Mouse (Mus musculus) lung, adult 18-20 months (tissue): Measurements from ENCODE around the gene Ctsd.
"Not testable (repeated sequence)": the region's sequence is repeated elsewhere in the genome, so short reads cannot be mapped to it uniquely, and the experiment has no call there.

Experiments used
- DNase-seq, 2 experiments: peaks; one replicate each; pipeline ENCODE4 v3.0.0; 2022; ENCODE audit warnings: mixed read lengths in 2 of 2

Gene Ctsd

DNA sequence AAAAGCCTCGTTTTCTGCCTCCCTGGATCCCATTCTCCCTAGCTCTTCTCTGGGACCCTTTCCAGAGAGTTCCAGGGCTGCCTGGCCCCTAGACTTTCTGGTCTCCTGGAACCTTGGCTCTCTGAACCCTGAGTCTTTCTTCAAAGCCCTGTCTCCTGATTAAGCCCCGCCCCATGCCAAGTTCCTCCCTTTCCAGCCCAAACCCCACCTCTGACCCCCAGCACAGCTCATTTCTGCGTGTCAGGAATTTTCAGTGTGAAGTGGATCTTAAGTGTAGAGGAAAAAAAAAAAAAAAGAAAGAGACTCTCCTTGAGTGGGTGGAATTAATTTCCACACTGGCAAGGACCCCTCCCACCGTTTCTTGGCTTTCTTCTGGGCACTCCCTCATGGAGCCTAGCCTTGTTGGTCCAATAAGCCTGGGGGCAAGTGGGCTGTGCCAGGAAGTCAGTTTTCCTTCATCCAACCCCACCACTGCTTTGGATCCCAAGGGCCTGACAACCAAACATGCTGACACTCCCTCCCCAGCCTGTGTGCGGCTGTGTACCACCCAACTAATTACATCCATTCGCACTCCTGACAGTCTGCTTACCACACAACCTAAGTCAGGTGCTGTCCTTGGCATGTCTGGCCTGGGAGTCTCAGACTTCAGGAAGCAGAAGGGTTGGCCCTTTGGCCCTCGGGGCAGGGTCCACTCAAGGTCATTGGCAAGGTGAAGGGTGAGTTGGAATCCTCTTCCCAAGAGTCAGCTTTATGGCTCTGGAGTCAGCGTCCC, 14.0 kb downstream of the Ctsd start, which contains the start of gene Ifitm10:
Gene Ifitm10, minus strand, starts transcription at position 113 of the 772 bp plus-strand sequence.
- peak in 1 of 2 experiments; percentile 20 for DNase-seq

DNA sequence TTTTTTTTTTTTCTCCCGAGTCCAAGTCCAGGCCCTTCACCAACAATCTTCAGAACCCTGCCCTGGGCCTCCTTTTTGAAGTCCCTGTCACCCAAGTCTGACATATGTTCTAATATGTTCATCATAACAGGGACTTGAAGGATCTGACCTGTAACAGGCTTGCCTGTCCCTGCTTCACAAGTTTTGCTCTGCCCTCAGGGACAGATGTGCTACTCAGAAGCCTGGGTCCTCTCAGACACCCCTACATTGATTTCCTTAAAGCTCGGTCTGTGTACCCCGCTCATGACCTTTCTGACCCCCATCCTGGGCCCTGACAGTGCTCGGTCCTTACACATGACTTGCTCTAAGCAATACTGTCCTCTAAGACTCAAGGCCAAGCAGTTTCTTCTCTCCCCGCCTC, 14.8 kb downstream of the Ctsd start:
- DNase-seq, result no peak

DNA sequence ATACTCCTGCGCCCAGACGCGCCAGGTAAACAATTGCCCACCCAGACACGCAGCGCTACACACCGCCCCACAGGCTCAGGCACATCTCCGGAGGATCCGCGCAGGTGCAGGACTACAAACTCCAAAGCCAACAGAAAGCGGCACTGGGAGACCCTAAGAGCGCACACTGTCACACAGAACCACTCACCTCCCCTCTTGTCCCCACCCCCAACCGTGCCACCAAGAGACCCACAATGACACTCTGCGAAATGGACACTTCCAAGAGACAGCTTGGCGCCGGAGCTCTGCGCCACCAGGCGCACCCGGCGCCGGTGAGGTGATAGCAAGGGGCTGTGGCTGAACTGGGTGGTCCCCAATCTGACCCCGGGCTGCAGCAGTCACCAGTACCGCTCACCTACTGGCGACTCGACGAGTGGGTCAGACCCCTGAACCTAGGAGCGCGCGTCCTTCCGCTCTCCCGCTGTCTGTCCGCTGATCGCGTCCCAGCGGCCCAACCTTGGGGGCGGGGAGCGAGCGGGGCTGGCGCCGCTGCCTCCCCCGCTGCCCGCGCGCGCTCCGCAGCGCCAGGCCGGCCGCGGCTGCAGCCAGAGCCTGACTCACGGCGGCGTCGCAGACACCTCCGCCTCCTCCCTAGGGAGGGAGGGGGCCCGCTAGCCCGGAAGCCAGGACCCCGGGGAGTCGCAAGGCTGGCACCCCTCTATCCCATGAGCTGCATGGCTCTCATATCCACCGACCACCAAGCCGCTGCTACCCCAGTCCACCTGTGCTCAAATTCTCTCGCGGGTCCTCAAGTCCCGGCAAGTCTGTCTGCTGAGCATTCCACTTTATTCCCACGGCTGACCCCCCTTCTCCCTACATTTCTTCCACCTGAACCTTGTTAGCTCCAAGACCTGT, 15.8 kb downstream of the Ctsd start:
- DNase-seq, result peak in 1 of 2 experiments; percentile 37

DNA sequence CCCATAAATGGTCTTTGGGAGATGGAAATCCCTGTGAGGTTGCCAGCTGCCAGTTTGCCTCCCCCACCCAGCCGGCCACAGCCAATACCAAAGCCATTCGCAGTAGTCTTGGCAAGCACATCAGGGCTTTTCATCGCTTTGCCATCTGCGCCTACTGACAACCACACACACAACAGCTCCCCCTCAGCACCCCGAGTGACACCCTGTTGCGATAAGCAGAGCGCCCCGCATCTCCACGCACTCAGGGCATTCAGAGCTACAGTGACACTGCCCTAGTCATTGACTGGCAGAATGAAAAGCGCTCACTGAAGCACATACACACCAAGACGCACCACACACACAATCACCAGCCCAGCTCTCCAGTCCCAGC, 16.5 kb downstream of the Ctsd start:
- DNase-seq, result peak in 1 of 2 experiments; percentile 61

DNA sequence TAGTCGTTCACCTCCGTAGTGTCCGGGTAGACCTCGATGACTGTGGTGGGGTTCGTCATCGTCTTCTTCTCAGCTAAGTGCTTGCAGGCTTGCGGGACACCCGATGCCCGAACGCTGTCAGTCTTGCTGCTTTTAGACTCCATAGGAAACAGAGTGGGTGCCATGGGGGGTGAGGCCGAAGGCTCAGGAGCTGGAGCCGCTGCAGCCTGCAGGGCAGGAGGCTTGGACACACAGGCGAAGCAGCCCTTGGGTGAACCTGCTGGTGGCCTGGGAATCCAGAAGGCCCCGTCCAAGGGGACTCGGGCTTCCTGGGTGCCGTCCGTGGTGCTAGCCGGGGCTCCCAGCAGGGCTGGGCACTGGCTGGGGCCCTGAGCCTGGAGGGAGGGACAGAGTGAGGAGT, 16.9 kb downstream of the Ctsd start:
- DNase-seq, result no peak

DNA sequence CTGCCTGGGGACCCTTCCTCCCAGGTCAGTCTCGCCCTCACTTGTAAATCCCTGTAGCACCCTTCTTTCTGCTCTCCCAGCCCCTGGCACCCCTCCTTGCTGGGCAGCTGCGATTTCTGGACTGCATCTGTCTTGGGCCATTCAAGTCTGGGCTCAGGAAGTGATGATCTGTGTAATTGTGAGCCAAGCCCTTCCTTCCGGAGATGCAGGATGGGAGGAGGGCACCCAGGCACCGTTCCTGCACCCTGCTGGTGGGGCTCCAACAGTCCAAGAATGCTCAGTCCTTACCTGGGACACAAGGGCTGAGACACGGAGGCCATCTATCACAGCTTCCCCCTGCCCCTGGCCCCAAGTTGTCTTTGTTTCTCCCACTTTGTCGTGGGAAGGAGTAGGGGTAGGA, 18.0 kb downstream of the Ctsd start:
- peak; percentile 57 to 77 for DNase-seq

DNA sequence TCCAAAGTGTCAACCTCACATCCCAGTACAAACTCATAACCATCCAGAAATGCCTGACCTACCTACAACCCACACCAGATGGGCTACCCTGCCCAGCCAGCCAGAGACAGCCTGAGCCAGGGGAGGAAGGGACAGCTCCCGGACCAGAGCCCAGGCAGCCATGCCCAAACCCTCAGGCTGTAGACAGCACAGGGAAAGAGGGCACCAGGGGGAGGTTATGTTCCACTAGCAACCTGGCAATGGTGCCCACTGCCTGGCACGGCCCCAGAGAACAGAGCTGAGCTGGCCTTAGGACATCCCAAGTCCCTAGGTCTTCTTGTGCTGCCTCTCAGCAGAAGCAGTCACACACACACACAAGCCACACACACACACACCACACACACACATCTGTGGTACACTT, 19.0 kb downstream of the Ctsd start:
- no peak for DNase-seq

DNA sequence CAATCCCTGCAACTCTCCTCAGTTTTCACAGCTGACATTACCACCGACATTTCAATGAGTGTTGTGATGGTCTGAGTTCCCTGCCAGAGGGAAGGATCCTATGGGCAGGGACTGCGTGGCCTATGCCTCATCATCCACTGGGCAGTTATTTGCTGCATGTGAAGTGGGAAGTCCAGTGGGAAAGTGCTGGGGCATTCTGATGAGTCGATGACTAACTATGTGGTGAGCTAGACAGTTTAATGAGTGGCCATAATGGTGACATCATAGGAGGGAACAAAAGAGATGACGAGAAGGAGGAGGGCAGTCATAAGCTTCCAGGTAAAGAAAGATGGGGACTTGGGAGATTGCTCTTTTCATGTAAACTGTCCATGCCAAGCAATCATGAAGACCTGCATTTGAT, 24.7 kb downstream of the Ctsd start:
- no peak for DNase-seq

DNA sequence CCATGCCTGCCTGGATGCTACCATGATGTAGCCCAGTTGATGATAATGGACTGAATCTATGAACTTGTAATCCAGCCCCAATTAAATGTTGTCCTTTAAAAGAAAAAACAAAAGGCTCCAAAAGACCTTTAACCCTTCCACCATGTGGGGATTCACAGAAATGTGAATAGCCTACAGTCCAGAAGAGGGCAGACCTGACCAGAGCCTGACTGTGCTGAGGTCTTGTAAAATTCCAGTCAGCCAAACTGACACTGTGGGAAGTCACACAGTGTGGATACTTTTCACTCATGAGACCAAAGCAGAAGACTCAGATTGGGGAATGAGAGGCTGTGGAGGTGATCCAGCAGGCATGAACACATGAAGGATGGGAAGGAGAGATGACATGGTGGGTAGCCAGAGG, 27.1 kb downstream of the Ctsd start:
- no peak for DNase-seq

DNA sequence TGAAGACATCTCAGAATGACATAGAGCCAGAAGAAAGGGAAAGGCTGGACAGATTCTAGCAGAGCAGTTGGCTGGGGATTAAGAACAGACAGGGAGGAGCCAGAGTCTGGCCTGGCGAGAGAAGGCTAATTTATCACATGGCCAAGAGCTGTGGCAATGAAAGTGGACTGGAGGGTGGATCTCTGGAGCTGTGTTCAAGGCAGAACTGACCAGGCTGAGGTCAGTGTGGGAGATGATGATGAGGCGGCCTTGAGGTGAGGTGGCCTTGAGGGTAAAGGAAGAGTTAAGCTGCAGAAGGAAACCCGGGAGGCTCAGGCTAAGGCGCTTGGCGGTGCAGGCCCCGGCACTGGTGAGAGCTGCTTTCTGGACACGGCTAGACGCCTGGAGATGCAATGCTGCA, 28.7 kb downstream of the Ctsd start:
- DNase-seq, result no peak

DNA sequence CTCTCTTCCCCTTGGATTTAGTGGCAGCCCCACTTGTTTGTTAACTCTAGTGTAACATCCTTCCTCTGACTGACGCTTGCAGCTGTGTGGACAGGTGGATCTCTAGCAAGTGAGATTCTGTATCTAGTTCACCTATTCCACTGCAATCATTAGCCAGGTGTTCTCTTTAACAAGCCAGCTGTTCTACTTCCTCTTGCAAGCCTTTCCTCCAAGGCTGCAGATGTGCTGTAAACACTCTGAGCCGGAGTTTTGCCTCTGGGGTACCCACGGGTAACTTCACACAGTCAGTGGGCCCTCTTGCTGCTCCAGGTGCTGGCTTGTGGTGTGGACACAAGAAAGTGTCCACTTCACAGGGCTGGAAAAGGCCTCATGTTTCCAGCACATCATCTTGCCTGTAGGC, 30.3 kb downstream of the Ctsd start:
- no peak for DNase-seq

DNA sequence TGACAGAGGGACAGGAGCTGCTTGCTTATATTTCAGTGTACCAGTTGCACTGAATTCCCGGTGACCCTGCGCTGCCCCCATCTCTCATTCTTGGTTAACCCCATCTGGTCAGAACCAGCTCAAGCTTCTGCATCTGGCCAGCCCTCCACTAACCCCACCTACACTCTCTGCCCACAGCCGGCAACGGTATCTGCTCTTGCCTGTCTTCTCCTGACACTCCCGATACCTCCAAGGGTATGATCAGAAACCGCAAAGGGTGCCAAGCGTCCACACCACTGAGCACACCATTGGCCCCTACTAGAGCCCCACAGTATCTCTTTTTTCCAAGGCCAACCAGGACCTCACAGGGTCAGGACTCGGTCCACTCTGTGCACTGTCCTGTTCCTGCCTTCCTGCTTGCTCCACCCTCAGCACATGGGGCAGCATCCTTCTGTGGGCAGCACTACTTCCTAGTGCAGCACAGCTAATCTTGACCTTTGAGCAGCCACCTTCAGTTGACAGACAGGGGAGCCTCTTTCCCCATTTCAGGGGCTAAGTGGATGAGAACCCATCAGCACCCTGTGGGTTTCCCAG, 33.1 kb downstream of the Ctsd start:
- no peak for DNase-seq

DNA sequence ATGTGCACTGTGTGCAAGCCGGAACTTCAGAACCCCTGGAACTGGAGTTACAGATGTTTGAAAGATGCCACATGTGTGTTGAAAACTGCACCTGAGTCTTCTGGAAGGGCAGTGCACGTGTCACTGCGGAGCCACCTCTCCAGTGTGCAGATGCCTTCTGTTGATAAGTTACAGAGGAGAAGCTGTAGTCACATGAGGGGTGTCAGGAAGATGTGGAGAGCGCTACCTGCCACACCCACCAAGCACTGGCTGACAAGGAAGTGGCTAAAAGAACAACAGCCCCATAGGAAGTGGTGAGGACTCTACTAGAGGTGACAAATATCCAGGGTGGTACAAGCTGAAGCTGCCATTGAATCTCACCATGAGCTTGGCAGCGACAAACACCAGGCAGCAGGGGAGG, 34.0 kb downstream of the Ctsd start:
- peak in 1 of 2 experiments; percentile 44 for DNase-seq

DNA sequence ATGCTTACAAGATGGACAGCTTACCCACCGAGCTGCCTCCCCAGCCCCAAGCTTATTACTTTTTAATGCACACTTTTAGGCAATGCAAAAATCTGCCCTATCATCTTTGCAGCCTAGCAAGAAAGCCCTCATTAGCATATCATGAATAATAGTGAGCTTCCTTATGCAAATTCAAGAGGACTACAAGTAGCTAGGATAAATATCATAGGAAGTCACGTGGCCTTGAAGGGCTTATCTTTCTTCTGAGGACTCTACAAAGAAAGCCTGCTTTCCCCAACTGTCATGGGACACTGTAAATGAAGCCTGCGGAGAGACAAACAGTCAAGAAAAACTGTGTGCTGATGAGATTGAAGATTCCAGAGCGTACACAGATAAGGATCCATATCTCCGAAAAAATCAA, 36.3 kb downstream of the Ctsd start:
- DNase-seq, result no peak

DNA sequence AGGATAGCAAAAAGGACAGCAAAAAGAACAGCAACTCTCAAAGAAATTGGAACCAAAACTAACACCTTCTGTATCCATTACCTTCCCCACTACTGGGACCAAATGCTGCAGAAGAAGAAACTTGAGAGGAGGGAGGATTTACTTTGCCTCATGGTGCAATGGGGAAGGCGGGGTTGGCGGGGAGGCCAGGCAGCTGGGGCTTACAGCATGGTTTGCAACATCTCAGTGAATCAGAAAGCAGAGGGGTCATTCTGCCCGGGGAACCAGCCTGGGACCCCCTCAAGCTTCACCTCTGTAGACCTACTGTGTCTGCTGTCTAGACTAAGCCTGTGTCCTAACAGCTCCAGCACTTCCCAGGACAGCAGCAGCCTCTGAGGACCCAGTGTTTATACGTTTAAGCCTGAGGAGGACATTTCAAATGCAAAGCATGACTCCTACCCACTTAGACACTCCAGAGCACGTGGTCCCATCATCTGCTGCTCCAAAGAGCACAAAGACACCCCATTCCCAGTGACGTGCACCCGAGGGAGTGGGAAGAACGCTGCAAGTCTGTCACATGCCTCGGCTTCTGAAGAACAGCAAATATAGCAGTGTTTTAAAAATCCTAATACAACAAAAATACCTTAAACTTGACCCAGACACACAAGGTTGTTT, 38.4 kb downstream of the Ctsd start:
- no peak for DNase-seq

DNA sequence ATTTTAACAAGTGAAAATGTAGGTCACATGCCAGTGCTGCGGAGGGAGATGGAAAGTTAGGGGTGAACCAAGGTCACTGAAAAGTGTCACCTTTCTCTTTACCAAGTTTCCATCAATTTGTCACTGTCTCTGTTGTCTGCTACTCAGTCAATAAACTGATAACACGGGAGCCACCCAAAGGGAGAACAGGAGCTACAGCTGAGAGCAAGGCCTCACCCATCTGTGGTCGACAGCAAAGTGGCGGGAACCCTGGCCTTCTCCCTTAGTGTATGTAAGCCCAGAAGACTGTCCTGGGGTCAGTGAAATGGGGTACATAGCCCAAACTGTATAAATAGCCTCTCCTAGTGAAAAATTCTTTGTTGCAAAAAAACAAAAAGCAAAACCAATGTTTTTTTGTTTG, 40.3 kb downstream of the Ctsd start:
- DNase-seq, result no peak

DNA sequence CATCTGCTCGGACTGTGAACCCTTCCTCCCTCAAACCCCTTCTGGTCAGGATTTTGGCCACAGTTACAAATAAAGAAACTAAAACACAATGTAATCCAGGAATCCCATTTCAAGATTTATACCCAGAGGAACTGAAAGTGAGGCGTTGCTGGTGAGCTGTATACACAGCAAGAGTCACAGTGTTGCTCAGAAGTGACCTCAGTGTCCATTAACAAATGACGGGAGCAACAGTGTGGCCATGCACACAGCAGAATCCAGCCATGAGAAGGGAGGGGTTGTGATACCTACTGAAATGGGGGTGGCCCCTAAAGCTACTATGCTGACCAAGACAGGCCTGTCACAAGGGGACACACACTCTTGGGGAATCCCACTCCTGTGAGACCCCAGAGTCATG, 45.6 kb downstream of the Ctsd start:
- peak in 1 of 2 experiments; percentile 25 for DNase-seq

DNA sequence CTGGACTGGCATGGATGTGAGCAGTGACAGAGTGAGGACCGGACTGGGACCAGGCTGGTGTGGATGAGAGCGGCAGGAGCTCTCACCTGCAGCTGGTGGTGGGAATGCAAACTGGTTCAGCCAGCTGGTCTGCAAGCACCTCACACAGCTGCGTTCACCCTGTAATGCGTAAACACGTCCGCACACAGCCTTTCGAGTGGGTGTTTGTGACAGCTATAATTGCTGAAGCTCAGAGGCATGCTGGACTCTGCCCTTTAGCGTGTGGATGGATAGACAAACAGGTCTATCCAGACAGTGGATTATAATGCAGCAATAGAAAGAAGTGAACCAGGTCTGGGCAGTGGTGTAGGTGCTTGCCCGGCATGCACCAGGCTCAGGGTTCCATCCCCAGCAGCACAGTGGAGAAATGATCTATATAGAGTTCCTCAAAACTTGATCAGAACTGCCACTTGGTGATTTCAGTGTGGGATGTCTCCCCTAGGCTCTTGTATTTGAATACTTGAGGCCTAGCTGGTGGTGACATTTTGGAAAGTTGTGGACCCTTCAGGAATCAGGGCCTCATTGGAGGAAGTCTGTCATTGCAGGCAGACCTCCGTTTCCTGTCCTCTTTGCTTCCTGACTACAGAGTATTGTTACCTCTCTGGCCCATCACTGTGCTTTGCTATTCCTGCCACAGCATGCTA, 46.1 kb downstream of the Ctsd start:
- DNase-seq, result peak in 1 of 2 experiments; percentile 28

DNA sequence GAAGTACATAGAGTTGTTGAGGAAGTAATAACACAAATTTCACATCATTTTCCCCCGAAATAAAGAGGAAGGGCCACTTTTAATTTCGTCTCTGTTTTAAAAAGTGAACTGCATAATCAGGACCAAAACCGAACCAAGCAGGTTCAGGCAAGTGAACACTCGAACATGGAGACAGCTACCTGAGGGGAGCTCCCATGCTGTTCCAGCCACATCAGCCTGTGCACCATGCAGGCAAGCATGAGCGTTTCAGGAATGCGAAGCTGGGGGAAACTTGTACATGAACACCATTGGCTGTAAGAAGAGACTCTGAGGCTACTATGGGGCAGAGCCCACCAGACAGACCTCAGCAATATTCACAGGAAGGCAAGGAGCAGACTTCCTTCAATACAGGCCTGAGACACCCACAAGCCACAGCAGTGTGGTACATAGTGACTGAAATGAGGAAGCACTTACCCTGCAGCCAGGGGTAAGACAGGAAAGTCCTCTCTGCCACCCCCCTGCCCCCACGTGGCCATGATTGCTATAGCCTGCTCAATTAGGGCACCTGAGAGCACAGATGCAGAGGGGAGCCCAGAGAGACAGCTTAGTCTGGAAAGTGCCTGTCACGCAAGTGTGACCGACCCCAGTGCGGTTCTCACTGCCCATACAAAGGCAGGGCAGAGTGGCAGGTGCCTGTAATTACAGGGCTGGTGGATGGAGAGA, 47.4 kb downstream of the Ctsd start:
- DNase-seq, result peak; percentile 35 to 58

DNA sequence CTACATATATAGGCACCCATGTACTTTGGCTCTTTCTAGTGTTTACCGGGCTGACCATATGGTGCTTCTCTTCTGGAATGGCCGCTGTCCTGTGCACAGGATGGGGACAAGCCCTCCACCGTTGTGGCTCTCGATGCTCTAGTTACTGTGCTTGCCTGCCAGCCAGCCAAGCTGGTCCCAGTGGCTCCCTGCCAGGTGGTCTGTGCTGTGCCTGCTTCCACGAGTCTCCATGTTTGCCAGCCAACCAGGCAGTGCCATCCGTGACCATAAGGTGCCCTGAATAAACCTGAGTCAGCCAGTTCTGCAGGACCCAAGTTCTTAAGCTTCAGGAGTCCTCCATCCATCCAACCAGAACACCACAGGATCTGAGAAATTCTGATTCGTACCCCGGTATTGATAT, 52.7 kb downstream of the Ctsd start:
- no peak for DNase-seq

DNA sequence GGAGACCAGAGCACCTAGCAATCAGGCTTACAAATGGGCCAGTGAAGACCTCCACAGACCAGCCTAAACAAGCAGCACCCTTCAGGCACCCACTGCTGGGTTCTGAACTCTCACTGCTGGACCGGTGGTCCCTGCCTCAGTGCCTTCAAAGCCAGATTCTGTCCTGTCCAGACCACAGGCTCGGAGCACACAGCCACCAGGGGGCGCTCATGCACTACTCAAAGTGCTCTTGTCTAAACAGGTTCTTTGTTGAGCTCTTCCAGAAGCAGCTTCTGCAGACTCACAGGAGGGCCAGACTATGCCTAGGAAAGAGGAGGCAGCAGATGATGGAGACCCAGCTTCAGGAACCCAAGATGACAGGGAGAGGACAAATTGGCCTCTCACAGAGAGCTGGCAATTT, 53.6 kb downstream of the Ctsd start:
- DNase-seq, result peak; percentile 74 to 82

DNA sequence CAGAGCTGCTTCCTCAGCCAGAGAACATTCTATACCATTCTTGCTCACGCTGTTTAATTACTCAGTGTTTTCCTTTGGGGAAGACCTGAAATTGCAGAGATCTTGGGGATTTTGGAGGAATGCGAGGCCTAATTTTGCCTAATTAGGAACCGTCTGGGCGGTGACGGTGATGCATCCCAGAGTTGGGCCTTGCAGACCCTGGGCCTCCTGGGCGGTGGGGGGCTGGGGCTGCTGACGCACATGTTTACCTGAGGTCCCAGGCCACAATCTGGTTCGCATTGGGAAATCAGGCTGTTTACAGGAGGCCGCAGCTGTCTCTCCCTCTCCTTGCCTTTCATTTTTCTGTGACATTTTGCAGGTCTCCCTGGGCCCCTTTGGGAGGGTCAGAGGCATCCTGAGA, 55.1 kb downstream of the Ctsd start:
- not testable (repeated sequence) for DNase-seq
